In genomic region chr17:67985532-67985931, GRCm38 (mm10) we compare ENCODE assay signal across 27 mouse cellular contexts. TPM values are rescaled to one million over a fixed set of nuclear protein-coding genes. Genes with fewer than 3 reads are reported as not detected.
DNase-seq lines count a peak whose midpoint lies in the region; ATAC-seq and TF ChIP-seq lines count a peak whose summit lies in the region.
"Had no signal": no experiment of that assay in that cellular context is flagged by ENCODE, and none has a peak within 500 bp of the region (broad histone marks: within the 10 kb centered on the region; RNA-seq: fewer than 3 reads in every experiment).

No protein-coding gene starts in this region.

- no peak overlapping the region for H3K9ac ChIP-seq in intestine, embryonic 14.5 days (ENCODE audit: low read length)
- H3K9ac ChIP-seq in intestine, postnatal 0 days (ENCODE audit: low read depth, low read length), result no peak overlapping the region
- no peak overlapping the region for H3K9ac ChIP-seq in intestine, embryonic 16.5 days (ENCODE audit: low read depth, low read length)
- H3K9ac ChIP-seq: forebrain, embryonic 13.5 days; forebrain, postnatal 0 days; heart, embryonic 13.5 days; hindbrain, embryonic 14.5 days; kidney, embryonic 15.5 days had no signal

- TF ChIP-seq CTCF in intestine, postnatal 0 days (IDR thresholded peaks at IDR 0.05; ENCODE audit: low read depth), result no peak

- no peak for ATAC-seq in intestine, embryonic 14.5 days (replicated peaks; ENCODE audit: low FRiP score, low TSS enrichment, low read depth)
- no peak for ATAC-seq in intestine, postnatal 0 days
- peak; percentile 68 for ATAC-seq in intestine, embryonic 16.5 days
- ATAC-seq: forebrain, embryonic 13.5 days; forebrain, postnatal 0 days; hindbrain, postnatal 0 days; inflammation-experienced regulatory T-cells, adult 6 months; Patski had no signal

- DNase-seq in heart, adult 11 months, result peak; percentile 78
- DNase-seq in heart, postnatal 14 days, result no peak
- DNase-seq in intestine, embryonic 14.5 days (ENCODE audit: low spot score), result peak; percentile 50
- DNase-seq in embryo, embryonic 9.5 days (ENCODE audit: extremely low spot score), result peak; percentile 56
- DNase-seq in kidney, adult 11 months, result no peak
- no peak for DNase-seq in gastrocnemius, postnatal 14 days
- DNase-seq: adrenal gland, postnatal 10 days; adrenal gland, postnatal 36 days; B cell, adult 2 months; cerebellum, adult 18-20 months; cerebellum, adult 9-10 months; cerebellum, postnatal 25 days; forebrain, postnatal 0 days; gastrocnemius, postnatal 36 days; kidney, adult 8-10 months had no signal

- H3K4me1 ChIP-seq in intestine, embryonic 14.5 days (replicated peaks; ENCODE audit: control insufficient read depth, insufficient read depth, low read length), result peaks cover 40% of the 10 kb centered on the region
- no peaks in the 10 kb centered on the region for H3K4me1 ChIP-seq in intestine, postnatal 0 days (replicated peaks; ENCODE audit: control insufficient read depth, insufficient read depth, low read length)
- peaks cover 27% of the 10 kb centered on the region for H3K4me1 ChIP-seq in intestine, embryonic 16.5 days (ENCODE audit: control insufficient read depth, insufficient read depth, low read length)
- H3K4me1 ChIP-seq: forebrain, embryonic 13.5 days had no signal

- H3K27ac ChIP-seq in intestine, embryonic 14.5 days (ENCODE audit: low read depth), result no peak overlapping the region
- H3K27ac ChIP-seq in intestine, postnatal 0 days (ENCODE audit: low read depth, low read length), result no peak overlapping the region
- H3K27ac ChIP-seq in intestine, embryonic 16.5 days (ENCODE audit: low read length), result no peak overlapping the region
- H3K27ac ChIP-seq: forebrain, embryonic 10.5 days; forebrain, embryonic 13.5 days; heart, embryonic 13.5 days; hindbrain, embryonic 14.5 days; hindbrain, postnatal 0 days; kidney, embryonic 15.5 days had no signal

- H3K4me3 ChIP-seq in intestine, embryonic 14.5 days (ENCODE audit: low read depth, low read length), result no peak overlapping the region
- no peak overlapping the region for H3K4me3 ChIP-seq in intestine, postnatal 0 days (ENCODE audit: low read depth, low read length)
- H3K4me3 ChIP-seq in intestine, embryonic 16.5 days (ENCODE audit: low read length), result no peak overlapping the region
- H3K4me3 ChIP-seq: forebrain, embryonic 10.5 days; forebrain, embryonic 13.5 days; heart, embryonic 13.5 days; kidney, embryonic 15.5 days had no signal

- intact Hi-C loops in heart, postnatal 14 days (cut with DNase I), result no loop called here
- intact Hi-C loops in gastrocnemius, postnatal 14 days (cut with DNase I; ENCODE audit: low total_unique reads), result no loop called here

- no peaks in the 10 kb centered on the region for H3K36me3 ChIP-seq in intestine, embryonic 14.5 days (ENCODE audit: control insufficient read depth, insufficient read depth, low read length)
- no peaks in the 10 kb centered on the region for H3K36me3 ChIP-seq in intestine, postnatal 0 days (ENCODE audit: control insufficient read depth, insufficient read depth)
- no peaks in the 10 kb centered on the region for H3K36me3 ChIP-seq in intestine, embryonic 16.5 days (ENCODE audit: control insufficient read depth, insufficient read depth, low read length)
- H3K36me3 ChIP-seq: forebrain, embryonic 10.5 days; G1E; heart, embryonic 13.5 days; kidney, embryonic 15.5 days had no signal

- no peaks in the 10 kb centered on the region for H3K9me3 ChIP-seq in intestine, embryonic 14.5 days (ENCODE audit: control insufficient read depth, low read length)
- no peaks in the 10 kb centered on the region for H3K9me3 ChIP-seq in intestine, postnatal 0 days (ENCODE audit: control insufficient read depth)
- H3K9me3 ChIP-seq in intestine, embryonic 16.5 days (ENCODE audit: control insufficient read depth, low read length), result no peaks in the 10 kb centered on the region
- H3K9me3 ChIP-seq: forebrain, embryonic 13.5 days; heart, embryonic 13.5 days; kidney, embryonic 15.5 days had no signal

- WGBS in intestine, embryonic 14.5 days, result 30% methylated on average over 4 of the region's 4 CpGs
- 37% methylated on average over 4 of the region's 4 CpGs for whole genome bisulfite sequencing in intestine, postnatal 0 days
- WGBS in intestine, embryonic 16.5 days, result 38% methylated on average over 4 of the region's 4 CpGs

- no peaks in the 10 kb centered on the region for H3K27me3 ChIP-seq in intestine, embryonic 14.5 days (replicated peaks; ENCODE audit: control insufficient read depth, insufficient read depth, low read length)
- no peaks in the 10 kb centered on the region for H3K27me3 ChIP-seq in intestine, postnatal 0 days (replicated peaks; ENCODE audit: control insufficient read depth, insufficient read depth, low read length)
- H3K27me3 ChIP-seq in intestine, embryonic 16.5 days (replicated peaks; ENCODE audit: control insufficient read depth, insufficient read depth, low read length), result no peaks in the 10 kb centered on the region
- H3K27me3 ChIP-seq: CH12.LX; forebrain, embryonic 13.5 days; heart, embryonic 13.5 days; kidney, embryonic 15.5 days; Patski had no signal

- H3K4me2 ChIP-seq in intestine, embryonic 14.5 days (ENCODE audit: low read length), result no peak overlapping the region
- H3K4me2 ChIP-seq in intestine, postnatal 0 days (replicated peaks; ENCODE audit: low read depth), result no peak overlapping the region
- H3K4me2 ChIP-seq in intestine, embryonic 16.5 days (ENCODE audit: low read depth, low read length), result no peak overlapping the region
- H3K4me2 ChIP-seq: forebrain, embryonic 13.5 days; heart, embryonic 13.5 days; hindbrain, embryonic 14.5 days; kidney, embryonic 15.5 days had no signal

RNA-seq across cellular contexts. Expression of gene Arhgap28, which starts 18.4 kb away (rescaled TPM):
- total RNA-seq in heart, postnatal 14 days (2021), result 1 to 10 TPM; 4.6 to 6.2 TPM
- 29.9 and 36.3 TPM in 2 replicates for polyA plus RNA-seq in intestine, embryonic 14.5 days (2014; fragmentation: Nextera tagmentation; extraction: Ambion mirVana)
- 3.8 and 3.9 TPM in 2 replicates for polyA plus RNA-seq in intestine, postnatal 0 days (2015; fragmentation: Nextera tagmentation; extraction: Ambion mirVana)
- 12.7 and 13.1 TPM in 2 replicates for polyA plus RNA-seq in intestine, embryonic 16.5 days (2015; fragmentation: Nextera tagmentation; extraction: Ambion mirVana)
- total RNA-seq in gastrocnemius, postnatal 14 days (2021), result 1 to 10 TPM; 3.7 to 5.0 TPM
- total RNA-seq: CH12.LX had no signal
- polyA plus RNA-seq: G1E; inflammation-experienced regulatory T-cells, adult 6 months had no signal

Comparison
In these comparisons a context has a peak if more than half of its experiments do, and no peak if none do; other contexts are left out.
1. DNase-seq: peak in heart, adult 11 months (single experiment), intestine, embryonic 14.5 days (single experiment) and embryo, embryonic 9.5 days (single experiment); none in heart, postnatal 14 days (0 of 2), kidney, adult 11 months (single experiment) and gastrocnemius, postnatal 14 days (single experiment).